Mouse (Mus musculus) liver (tissue): ENCODE measurements around the gene Tenm2.

Source experiments
- DNase-seq: peaks from one replicate; pipeline ENCODE4 v3.0.0-alpha.2; 2020; ENCODE audit warnings: mixed read lengths

The Tenm2 gene

DNA sequence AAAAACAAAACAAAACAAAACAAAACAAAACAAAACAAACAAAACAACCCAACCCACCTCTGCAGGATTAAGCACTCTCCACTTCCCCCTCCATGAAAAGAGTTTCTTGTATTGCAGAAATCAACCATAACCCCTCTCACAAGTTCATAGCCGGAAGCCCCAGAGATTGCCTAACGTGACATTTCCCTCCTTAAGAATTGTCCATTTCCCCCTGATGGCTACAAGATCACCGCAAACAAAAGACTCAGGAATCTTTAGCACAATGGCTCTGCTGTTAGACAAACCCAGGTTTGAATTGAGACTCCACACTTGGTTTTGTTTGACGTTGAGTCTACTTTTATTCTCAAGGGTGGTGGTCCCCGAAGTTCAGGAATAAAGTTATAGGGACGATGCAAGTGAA lies 1063.2 kb downstream of the Tenm2 start:
- no peak for DNase-seq

DNA sequence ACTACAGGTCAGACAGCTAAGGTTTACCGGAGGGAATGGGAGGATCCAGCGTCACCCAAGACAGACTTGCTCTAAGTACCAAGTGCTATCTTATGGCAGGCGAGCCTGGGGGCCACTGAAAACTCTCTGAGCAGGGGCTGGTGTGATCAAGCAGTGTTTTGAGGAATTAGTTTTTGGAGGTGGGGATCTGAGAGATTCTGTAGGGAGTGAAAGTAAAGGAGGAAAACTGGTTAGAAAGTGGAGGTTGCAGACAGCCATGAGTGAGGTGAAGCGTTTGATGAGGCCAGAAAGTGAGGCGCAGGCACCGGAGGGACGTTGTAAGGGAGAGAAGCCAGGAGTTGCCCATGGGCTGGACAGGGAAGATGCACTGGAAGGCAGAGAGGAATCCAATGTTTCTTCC lies 1063.8 kb downstream of the Tenm2 start:
- DNase-seq = no peak

DNA sequence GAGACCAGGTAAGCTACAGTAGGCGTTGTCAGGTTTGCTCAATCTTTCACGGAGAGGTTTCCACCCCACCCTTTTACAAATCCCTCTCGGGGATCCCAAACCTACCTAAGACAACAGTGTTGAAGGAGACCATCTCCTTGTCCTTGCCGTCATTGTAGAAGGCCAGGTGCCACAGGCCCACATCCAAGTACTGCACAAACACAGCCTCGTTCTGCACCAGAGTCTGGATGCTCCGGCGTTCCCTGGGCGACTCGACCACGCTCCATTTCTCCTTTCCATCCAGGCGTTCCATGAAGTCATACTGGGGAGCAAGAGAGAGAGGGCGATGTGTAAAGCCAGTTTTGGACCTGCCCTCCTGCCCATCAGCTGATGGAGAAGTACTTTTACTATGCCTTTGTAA lies 1064.5 kb downstream of the Tenm2 start:
- no peak for DNase-seq

DNA sequence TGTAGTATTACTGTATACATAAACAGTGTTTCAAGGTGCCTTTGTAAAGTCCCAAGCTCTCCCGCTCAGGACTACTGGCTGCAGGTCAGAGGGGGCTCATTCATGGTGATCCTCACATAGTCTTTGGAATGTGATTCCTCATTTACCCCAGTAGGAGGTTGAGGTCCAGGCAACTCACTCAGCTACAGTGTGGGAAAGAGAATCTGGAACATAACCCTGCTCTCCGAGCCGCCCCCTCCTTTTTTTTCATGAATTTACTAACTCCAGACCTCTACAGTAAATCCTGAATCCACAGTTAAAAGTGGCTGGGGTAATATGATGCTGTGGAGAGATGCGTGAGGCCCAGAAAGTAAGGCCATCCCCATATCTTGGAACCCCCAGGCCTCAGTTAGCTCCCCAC lies 1066.0 kb downstream of the Tenm2 start:
- DNase-seq = no peak

DNA sequence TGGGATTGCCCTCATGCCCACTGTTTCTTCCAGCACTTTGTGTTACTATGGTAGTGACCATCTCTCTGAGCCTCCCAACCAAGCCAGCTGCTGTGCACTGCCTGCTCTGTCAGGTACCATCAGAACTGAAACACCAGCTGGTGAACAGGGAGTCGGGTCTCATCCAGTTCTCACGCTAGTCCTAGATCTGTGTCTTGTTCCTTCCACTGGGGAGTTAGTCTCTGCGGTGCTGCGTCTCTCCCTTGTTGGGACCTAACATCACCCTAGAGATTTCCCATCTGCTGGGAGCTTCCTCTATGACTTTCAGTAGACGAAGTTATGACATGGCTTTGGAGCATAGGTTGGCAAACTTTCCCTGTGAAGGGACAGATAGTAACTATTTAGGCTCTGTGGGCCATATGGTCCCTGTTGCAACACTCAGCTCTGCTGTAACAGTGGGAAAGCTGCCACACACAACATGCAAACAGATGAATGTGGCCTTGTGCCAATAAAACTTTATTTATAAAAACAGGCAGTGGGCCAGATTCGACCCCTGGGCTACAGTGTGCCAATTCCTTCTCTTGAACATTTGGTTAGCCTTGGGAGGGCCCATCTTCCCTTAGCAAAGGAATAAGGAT lies 1066.7 kb downstream of the Tenm2 start:
- no peak for DNase-seq

DNA sequence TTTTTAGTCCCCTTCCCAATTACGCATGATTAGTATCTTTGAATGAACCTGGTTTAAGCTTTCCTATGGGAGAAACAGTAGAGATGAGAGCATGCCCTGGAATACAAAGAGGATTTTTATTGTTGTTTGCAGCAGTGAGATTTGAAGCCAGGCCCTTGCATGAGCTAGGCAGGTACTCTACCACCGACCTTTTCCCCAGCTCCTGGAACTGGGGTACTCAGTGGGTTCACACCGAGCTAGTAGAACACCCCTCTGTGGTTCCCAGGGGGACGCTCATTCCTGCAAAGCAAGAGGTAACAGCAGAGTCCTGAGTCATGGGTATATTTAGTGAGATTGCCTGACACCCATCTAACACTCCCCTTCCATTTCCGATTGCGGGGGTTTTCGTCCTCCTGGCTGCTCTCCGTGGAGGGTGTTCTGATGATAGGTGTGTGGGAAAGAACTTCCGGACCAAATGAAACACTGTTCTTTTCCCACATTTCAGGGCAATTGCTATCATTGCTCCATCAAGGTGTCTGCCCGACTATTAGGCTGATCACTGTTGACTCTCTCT lies 1067.9 kb downstream of the Tenm2 start:
- DNase-seq = no peak

DNA sequence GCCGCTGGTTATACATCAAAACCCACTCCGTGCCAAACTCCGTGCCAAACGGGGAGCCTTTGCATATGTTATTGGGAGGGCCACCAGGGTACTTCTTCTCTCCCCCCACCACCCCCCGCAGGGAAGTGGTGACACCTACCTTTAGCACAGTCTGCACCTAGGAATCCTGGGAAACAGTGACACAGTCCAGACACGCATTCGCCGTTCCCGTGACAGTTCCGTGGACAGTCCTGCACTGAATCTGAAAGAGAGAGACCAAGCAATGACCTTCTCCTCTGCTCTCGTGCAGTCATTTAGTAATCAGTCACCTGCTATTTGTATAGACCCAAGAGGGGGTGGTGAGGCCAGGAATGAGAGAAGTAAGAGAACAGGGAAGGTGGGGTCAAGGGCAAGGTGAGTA lies 1072.2 kb downstream of the Tenm2 start:
- DNase-seq = no peak

DNA sequence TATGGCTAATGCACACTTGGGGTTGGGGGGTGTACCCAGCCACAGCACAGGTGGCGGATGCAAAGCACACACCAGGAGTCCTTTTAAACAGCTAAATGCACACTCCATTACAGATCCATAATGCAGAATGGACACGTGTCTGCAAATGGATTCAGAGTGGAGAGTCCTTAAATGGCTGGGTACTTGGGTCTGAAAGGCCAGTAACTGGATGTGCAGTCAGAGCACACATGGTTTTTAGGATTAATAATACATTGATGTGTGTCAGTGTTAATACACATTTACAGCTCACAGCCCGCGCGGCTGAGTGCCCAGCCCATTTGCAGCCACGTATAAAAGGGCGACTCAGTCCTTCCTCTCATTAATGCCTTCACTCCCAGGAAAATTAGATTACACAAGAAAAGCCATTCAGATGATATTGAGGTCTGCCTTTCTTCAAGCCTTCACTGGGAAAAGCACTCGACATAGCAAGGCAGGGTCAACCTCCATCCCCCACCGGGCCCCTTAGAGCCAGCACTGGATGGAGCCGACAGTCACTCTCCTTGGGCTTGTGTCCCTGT lies 1073.9 kb downstream of the Tenm2 start:
- DNase-seq = no peak

DNA sequence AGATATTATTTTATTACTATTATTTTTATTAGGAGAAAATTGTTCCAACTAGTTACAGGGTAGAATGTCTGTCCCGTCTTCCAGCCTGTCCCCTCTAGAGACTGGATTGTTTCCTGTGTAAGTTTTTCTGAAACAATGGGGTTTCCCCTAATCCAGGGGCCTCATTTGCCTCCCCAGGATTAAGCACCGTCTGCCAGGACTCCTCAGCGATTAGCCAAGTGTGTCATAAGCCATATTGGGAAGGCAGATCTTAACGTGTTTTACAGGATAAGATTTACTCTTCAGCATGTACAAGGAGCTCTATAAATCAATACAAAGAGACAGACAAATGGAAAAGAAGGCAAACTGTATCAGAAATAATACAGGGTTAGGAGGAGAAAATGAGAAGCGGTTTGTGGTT lies 1082.3 kb downstream of the Tenm2 start:
- no peak for DNase-seq

DNA sequence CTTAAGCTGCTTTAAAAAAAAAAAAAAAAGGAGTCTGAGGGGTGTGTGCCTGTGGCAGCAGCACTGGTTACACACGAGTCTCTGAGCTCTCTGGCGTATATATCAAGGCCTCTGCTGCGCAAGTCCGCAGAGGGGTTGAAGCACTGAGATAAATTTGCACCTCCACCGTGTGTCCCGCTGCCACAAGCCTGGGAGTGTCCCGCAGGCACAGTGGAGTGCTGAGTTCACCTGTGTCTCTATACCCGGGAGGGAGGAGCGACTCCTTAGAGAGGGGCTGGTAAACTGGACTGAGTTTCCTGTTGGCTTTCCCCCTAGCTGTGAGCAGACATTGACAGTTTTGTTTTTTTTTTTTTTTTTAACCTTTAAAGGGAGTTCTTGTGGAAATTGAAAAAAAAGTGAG lies 1082.8 kb downstream of the Tenm2 start:
- no peak for DNase-seq

DNA sequence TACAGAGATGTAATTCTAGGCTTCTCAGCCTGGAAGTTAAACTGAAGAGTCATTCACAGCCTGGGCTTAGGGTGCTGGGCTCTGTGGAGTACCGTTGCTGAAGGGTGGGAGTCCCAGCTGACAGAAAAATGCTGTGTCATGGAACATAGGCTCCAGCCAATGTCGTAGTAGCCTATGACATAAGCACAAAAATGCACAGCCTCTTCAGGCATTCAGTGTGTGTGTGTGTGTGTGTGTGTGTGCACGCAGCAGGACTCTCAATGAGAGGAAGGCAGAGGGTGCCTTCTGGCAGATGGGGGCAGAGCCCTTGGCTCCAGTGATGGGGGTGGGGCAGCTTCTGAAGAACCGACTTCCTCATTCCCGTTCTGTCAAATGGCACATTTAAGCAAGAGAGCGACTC lies 1083.5 kb downstream of the Tenm2 start:
- DNase-seq = peak; percentile 23

DNA sequence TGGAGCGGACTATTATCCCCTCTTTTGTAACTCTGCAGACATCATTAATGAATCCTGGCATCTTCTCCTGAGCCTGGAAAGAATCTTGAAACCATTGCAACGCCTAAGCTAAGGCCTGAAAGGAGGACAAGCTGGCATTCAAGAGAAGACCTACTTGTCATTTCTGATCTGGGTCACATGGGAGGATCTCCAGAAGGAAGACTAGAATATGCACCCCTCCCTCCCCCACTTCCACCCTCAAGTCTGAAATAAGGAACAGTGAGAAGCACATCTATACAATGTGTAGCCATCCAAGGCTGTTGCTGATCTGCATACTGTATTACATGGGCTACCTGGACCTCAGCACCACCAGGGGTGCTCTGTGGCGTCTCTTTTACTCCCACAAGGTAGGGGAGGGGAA lies 1086.7 kb downstream of the Tenm2 start:
- DNase-seq = no peak

DNA sequence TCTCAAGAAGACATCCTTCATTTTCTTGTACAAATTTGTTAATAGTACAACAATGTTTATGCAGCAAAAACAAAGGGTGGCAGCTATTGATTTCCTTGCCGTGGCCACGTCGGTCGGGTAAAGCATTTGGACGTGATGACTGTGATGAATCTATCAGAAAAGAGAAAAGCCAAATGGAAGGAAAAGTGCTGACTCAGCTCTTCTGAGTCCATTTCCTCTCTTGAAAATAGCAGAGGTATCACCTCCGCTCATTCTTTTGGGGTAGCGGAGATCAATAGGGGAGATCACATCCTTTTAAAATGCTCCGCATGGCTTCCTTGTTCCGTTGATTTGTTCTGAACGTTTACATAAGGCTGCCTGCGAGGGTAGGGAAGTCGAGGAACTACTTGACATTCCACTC lies 1090.7 kb downstream of the Tenm2 start:
- no peak for DNase-seq

DNA sequence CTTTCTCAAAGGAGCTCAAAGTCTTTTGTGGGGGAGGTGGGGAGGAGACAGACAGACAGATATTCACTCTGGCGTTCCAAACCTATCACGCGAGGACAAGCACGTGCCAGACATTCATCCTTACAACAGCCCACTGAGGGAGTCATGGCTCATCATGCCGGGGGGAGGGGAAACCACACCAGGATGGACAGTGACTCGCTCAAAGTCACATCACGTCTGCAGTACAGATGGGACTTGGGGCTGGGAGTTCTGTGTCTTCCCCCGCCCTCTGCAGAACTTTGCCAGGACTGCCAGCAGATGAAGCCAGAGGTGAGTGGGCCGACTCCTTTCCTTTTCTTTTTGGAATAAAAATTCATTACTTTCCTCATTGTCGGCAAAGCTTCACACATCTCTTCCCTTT lies 1095.4 kb downstream of the Tenm2 start:
- DNase-seq = no peak

DNA sequence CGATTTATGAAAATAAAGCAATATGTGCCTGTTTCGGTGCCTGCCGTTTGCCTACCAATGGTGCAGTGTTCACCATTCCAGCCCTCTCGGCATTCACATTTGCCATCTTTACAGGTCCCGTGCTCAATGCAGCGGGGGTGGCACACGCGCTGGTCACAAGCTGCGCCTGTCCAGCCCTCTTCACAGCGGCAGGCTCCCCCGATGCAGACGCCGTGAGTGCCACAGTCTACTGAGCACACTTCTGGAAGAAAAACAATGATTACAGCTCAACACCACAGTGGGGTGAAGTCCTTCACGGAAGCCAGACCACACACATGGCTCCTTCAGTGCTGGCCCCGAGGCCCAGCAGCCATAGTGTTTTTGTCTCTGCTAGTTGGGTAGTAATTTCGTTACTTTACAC lies 1096.2 kb downstream of the Tenm2 start:
- DNase-seq = no peak

DNA sequence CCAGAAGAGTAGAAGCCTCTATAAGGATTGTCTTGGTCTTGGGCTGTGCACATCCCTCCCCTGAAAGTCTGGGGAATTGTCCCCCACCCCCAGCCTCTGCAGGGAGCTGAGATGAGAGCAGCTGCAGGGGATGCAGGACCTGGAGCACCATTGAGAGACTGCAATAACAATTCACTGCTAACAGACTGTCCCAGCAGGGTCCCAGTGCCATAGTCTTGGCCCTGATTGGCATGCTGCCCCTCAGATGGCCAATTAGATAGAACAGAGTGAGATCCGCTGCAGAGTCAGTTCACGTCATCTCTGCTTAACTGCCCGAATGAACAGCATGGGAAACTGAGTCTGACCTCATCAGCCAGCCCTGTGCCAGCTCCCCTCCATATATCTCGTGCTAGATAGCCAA lies 1097.9 kb downstream of the Tenm2 start:
- DNase-seq = no peak

DNA sequence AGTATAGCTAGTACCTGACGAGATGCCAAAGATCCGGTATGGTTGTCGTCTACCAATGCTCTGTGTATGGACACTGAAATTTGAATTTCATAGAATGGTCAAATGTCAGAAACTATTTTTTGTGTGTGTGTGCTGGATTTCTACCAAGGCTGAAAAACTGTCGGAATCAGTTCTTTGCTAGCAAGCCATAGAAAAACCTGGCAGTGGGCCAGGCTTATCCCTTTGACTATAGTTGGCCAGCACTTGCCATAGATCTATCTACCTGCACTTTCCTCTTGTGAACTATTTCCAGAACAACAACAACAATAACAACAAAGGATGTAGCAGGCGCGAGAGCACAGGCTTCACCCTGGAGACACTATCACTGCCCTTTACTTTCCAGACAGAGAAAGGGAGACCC lies 1098.5 kb downstream of the Tenm2 start:
- DNase-seq = no peak

DNA sequence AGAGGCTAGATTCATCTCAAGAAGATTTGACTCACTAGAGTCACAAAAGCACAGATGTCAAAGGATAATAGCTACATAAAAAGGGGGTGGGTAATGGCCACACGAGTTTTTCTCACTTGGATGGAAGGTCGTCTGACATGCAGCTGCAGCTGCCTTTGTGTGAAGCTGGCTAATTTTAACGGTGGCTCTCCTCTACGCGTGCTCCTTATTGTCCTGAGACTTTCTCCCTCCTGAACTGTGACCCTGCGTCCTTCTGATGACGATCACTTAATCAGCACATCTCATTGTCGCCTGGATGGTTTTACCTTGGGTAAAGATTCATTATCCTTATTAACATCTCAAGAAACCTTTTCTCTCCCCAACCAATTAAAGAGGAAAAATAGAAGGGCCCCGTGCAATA lies 1101.1 kb downstream of the Tenm2 start:
- DNase-seq = no peak

DNA sequence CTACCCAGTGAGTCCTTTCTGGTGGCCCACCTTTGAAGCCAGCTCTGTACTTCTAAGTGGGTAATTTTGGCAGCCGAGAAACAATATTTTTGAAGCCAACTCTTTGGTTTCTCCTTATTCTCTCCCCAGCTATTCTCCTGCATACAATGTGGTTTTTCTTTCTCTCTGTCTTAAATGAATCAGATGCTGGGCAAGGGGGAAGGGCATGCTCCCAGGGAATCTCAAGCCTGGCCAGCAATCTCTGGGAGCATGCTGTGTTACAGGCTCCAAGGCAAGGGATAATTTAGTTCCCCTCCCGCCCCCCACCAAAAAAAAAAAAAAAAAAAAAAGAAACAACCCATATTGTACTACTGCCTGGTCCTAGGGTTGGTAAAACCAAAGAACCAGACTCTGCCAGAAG lies 1112.5 kb downstream of the Tenm2 start:
- no peak for DNase-seq

DNA sequence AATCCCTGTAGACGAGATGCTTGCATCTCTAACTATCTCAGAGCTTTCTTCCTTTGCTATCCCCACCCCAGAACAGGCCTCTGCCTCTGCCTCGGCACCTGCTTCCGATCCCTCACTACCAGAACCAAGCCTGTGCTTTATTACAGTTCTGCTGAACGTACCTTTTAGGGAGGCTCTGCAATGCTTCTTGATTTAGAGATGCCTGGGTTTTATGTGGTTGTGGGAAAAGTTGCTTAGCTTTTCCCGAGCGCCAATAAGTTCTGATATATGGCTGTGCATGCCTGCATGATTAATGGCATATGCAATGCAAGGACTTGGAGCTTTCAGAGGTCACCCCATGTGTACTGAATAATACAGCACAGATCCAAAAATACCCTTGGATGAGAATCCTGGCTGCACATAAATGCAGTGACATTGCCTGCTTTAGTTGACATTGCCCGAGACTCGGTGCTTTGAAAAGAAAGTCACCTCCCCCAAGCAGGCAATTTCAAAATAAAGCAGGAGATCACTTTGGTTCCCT lies 1114.3 kb downstream of the Tenm2 start:
- no peak for DNase-seq

DNA sequence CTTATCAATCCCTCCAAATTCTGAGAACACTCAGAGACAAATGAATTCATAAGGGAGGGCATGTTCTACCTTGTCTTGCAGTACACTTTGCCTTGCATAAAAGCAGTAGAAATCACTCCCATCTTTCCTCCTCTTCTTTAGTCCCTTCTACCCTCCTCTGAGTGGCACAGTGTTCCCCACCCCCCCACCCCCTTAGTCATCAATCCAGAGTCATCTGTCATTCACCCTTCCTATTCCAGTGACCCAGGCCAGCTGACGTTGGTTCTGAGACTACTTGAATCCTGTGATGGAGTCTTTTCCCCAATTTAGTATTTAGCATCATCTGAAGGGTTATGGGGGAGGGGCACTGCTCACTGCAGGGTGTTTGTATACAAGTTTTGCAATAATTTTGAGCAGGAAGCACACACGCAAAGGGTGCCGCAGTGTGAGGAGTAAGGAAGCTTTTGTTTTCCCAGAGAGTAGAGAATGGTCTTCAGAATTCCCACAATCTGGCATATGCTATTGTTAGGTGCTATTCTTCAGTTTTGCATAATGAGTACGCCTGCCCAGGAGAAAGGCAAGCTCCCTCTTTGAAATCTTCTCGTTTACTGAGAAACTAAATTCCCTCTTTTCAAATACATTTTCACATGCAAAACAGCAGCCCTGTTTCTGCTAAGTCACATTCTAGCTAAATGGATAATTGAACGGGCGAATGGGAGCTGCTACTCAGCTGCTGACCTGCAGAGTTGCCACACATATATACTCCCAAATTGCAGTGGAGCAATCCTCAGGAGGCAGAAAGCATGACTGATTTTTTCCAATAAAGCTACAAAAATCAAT lies 1115.0 kb downstream of the Tenm2 start:
- no peak for DNase-seq

DNA sequence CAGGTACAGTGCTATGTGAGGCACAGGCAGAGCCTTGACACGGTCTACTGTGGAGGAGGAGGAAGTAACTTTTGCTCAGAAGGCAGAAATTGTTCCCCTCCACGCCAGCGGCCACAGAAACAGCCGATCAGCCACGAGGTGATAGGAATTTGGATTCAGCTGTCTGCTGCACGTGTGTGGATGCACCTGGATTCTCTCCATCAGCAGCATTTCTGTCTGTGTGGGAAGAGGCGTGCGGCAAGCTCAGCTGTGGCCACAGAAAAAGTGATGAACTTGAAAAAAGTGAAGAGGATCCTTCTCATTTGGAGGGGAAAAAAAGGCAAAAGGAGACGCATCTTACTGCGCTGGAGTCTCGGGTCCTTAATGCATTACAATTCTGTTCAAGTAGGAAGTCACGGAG lies 1122.4 kb downstream of the Tenm2 start:
- no peak for DNase-seq

DNA sequence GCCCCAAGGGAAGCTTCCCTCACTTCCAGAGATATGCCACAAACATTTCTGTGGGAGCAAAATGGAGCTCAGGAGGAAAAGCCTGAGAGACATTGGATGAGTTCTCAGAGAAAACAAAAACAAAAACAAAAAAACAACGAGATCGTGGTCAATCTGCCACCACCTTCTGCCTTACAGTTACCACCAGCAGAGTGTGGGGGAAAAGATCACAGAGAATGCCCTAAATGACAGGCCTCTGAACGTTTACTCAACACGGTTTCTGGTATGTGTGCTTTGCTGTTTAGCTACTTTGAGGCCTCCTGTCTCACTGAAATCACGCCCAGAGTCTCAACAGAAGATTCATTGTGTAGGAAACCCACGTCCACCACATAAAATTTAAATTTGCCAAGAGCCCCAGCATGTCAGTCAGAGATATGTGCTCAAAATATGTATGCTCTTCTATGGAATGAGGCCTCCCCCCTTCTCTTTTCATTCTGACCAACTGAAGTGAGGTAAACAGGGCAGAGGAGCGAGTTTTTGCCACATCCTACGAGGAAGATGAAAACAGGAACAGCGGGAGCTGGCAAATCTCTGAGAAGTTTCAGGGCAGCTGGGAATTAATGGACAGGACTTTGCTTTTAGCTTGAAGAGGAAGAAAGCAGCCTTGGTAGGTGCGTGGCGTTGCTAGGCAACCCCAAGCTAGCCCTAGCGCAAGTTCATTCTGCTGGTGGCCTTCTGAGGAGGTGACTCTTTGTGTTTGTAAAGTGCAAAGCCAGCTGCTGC lies 1126.6 kb downstream of the Tenm2 start:
- no peak for DNase-seq
